Mouse (Mus musculus) CD4-positive, CD25-positive, alpha-beta regulatory T cell, adult 9 weeks (primary cell): ENCODE measurements around the gene Adcy9. TPM values are rescaled to one million over a fixed set of nuclear protein-coding genes. Genes with fewer than 3 reads are reported as not detected.

Experiments
- polyA plus RNA-seq: library from polyadenylated mRNA; unstranded; fragments of 100-300 nt; shearing (Covaris generic); gene quantifications from one replicate; pipeline ENCODE4 v1.2.1, GENCODE M21; 2017

Adcy9 gene
- 0.58 TPM for polyA plus RNA-seq

DNA sequence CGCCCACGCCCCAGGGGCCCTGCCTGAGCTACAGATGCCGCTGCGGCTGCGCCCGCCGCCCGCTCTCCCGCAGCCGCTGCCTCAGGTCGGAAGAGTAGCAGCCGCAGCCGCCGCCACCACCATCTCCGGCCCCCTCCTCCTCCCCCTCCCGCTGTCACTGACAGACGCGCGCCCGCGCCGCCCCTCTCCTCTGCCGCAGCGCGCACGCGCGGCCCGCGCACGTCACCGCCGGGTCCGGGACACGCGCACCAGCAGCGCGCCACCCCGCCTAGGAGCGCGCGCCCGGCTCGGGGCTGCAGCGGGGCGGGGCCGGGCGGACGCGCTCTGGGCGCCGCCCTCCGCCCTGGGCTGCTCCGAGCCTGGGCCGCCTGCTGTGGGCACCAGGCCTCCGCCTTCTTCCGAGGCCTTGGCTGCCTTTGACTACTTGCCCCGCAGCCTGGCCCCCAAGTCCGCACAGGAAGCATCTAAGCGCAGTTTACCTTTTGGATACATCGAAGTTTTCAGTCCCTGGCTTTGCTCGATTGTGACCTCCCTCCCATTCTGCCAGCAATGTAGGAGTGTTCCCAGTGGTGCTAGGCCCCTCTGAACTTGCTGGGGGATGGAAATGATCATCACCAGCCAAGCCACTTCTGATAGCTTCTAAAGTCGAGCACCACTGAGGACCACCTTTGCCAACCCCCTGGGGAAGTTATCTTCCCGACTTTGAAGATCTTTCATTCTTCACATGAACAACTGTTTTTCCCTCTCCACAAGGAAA, at the start of gene Adcy9:
Gene Adcy9 (minus strand): TSS at position 201 of the 757 bp plus-strand sequence.

Other genes starting within 250 kb of the Adcy9 start
- 24.0 TPM for gene Crebbp, start 206.5 kb downstream of the Adcy9 start, polyA plus RNA-seq
- 0.79 TPM for gene Srl, start 121.3 kb upstream of the Adcy9 start, polyA plus RNA-seq
- gene Tfap4, start 139.4 kb upstream of the Adcy9 start, polyA plus RNA-seq: 3.1 TPM
- gene Glis2, start 174.2 kb upstream of the Adcy9 start, polyA plus RNA-seq: 0.60 TPM
- 20.0 TPM for gene Pam16, start 204.5 kb upstream of the Adcy9 start, polyA plus RNA-seq
- 1.1 TPM for gene Vasn, start 219.4 kb upstream of the Adcy9 start, polyA plus RNA-seq
- 65.2 TPM for gene Dnaja3, start 219.5 kb upstream of the Adcy9 start, polyA plus RNA-seq